Mouse (Mus musculus) adrenal gland, postnatal 10 days (tissue): ENCODE data around the gene Sec31b. TPM values are rescaled to one million over a fixed set of nuclear protein-coding genes. Genes with fewer than 3 reads are reported as not detected.

Experiments
- DNase-seq: peaks from one replicate; pipeline ENCODE4 v3.0.0; 2021; ENCODE audit warnings: mixed read lengths
- long read RNA-seq, 2 experiments: library from polyadenylated mRNA; stranded (forward); transcript quantifications; one replicate each; pipeline ENCODE4 v2.0.0; 2021
- total RNA-seq, 2 experiments: library from RNA; stranded (reverse); gene quantifications; 2 replicates each; pipeline ENCODE4 v1.2.3; 2021

The Sec31b gene
- 1 to 10 TPM; 4.3 to 6.9 TPM for total RNA-seq
- long read RNA-seq, experiment 1, partial matches to known transcripts = 2 of 9 reads
- long read RNA-seq, experiment 1, other reads (novel, unspliced or antisense) = 7 of 9 reads
- long read RNA-seq, experiment 2, partial matches to known transcripts = 4 of 9 reads
- long read RNA-seq, experiment 2, other reads (novel, unspliced or antisense) = 5 of 9 reads

DNA sequence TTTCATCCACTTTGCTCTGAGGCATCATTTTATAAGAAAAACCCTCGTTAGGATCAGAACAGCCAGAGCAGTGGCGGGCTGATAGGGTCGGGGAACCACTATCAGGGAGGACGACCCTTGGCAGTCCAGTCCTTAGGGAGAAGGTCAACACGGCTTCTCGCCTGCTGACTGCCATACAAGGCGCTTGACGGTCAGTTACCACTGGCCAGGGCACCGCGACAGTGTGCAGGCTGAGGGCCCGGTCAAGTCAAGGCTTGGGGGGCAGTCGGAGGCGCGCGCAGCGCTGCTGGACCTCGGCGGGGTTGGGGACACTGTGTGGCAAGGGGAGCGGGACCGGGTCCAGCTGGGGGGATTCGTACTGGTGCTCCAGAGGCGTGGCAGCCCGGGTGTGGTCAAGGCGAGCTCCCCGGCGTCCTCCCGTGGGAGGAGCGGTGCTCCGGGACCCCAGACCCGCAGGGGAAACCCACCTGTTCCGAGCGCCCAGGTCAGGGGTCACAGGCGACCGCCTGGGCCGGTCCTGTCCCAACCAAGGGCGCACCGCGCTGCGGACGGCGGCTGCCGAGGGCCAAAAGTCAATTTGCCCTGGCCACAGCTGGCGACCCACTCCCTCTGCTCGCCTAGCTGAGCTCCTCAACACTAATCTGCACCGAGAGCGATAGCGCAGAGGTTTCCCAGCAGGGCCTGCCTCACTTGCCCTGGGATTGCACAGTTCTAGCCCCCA, at the start of gene Sec31b:
Gene Sec31b, minus strand, starts transcription at position 544 of the 721 bp plus-strand sequence.
- peak; percentile 81 for DNase-seq

DNA sequence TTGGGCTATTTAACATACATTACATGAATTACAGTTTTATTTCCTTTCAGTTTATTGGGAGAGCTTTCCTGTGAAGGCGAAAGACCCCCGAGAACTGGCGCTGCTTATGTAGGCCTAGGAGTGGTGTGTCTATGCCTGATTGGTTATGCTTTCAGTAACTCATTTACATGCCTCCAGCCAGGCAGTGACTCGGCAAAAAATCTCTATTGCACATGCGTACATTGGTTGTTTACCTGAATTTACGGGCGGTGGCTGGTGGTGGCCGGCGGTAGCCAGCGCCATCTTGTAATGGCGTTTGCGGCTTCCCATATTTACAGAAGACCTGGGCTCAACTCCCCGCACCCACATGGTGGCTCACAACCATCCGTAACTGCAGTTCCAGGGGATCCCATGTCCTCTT, 48.5 kb upstream of the Sec31b start:
- no peak for DNase-seq

DNA sequence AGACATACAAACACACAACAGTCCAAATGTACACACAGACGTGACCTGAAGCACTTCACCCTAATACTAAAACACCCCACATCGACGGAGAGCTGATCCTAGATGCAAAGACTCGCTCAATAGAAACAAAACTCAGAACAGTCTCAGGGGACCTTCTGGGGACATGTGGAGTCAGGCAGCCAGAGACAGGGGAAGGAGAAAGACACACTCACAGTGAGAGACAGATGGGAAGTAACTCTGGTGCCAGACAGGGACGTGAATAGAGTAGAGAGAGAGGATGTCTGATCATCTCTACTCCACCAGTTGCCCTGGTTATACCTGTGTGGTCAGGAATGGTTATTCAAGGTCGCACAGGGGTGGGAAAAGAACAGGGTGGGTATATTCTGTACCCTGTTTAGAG, 46.0 kb upstream of the Sec31b start:
- DNase-seq = no peak

DNA sequence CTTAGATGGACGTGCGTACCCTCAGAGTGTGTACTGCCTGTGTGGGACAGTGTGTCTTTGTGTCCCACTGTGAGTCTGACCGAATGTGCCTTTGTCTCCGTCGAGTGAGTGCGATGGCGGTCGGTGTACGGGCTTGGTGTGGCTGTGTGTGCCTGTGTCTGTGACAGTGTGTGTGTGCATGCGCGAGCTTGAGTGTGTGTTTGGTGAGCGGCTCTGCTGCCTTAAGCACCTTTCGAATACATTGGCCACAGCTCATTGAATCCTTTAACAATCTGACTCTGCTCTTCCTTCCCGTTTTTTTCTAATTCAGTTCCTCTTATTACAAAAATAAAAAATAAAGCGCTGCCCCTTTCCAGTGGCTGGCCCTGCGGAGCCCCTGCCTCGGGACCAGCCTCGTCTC, 45.3 kb upstream of the Sec31b start:
- no peak for DNase-seq

DNA sequence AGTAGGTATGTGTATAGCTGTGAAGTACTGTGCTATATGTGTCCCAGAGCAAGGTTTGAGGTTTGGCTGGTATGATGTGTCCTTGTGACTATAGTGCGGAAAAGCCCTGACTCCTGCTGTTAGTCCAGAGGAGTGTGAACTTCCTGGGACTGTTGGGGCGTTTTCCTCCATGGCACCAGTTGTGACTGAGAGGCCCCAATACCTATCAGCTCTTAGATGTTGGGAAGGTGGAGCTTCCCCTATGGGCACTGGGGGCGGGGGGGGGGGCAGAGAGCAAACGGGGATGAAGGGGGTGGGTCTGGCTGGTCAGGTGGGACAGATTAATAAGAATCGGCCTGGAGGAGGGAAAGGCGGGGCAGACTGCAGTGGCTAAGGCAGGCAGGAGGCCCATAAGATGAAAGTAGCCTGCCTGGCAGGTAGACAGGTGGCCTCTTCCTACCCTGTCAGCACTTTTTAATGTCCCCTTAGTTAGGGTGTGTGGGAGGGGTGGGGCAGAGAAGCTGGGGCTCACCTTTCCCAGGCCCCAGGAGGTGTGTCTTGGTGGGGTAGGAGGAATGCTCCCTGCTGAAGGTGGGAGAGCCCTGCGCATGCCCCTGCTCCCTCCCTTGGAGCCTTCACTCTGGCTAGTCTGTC, 44.0 kb upstream of the Sec31b start:
- no peak for DNase-seq

DNA sequence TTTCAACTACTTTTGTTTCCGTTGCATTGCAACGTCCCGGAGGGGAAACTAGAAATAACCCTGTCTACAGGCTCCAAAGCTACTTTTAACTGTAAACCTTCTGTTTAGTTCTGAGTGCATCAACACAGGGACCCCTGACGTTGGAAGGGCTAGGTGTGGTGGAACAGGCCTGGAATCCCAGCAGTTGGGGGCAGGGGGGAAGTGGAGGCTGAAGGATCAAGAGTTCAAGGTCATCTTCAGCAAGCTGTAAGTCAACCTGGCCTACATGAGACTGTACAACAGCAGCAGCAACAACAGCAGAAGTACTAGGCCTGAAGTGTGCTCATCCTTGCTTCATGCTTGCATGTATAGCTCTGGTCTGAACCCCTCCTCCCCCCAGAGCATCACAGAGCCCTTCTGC, 42.4 kb upstream of the Sec31b start:
- no peak for DNase-seq

DNA sequence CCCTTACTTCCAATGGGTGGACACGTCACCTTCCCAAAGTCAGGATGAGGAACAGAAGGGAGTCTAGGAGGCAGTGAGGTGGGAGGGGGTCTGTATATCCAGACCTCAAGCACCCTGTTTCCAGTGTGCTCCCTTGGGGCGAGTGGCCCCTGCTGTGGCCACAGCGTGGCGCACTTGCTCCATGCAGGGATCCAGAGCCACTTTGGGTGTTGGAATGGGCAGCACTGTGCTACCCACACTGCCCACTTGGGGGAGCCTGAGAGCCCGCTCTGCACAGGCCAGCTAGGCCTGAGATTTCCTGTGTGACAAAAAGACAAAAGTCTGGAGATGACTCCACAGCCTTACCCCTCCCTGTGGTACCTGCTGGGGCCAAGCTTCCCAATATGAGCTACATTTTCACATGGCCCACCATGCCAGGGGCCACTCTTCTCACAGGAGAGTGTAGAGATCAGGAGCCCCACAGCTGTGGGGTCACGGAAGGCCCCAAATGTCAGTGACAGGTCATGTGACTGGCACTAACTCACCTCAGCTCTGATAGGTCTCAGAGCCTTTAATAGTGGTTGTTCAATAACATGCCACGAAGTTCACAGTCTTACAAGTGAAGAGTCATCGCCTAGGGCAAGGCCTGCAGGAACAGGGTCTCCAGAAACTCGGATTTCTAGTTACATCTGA, 37.1 kb upstream of the Sec31b start:
- DNase-seq = peak; percentile 97

DNA sequence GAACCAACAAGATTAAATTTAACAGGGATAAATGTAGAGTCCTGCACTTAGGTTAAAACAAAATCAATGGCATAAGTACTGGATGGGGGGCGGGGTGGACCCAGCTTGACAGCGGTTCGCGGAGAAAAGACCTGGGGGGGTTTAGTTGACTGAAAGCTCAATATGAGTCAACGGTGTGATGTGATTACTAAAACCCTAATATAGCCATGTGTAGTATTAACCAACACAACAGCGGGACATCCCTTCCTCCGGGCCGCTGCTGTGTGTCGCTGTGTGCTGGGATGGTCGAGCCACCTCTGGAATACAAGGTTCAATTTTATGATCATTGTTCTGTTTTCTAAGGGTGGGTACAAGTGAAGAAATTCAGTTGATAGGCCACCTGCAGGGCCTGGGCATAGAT, 36.4 kb upstream of the Sec31b start:
- no peak for DNase-seq

DNA sequence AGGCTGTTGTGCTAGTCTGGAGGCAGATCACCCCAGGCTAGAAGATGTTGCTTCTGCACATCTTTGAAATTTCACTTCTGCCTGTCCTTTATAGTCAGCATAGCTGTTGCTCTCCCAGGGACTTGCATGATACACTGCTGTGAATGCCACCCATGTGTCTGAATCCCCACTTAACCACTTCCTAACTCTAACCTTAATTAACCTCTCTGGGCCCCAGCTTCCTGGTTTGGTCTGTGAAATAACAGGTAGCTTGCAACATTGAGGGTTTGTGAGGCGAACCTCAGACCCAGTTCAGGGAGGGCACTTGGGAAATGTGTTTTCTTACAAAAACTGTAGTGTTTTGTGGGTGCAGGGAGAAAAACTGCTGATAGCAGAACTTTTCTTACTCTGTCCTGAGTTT, 32.4 kb upstream of the Sec31b start:
- no peak for DNase-seq

DNA sequence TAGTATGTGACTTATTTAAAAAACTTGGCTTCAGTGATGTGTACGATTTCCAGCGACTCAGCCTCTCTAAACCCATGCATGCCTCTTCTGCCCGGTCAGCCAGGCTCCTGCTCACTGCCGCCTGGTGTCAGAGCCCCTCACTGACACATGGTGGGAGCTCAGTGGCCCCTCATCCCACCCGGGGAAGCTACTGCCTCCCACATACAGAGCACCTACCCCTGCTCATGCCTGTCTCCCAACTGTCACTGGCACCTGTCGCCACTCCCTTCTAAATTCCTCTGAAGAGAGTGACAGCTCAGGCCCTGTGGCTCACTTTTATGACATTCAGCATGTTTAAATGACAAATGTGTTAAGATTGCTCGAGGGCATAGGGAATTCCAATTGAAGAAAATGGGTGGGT, 30.6 kb upstream of the Sec31b start:
- DNase-seq = no peak

DNA sequence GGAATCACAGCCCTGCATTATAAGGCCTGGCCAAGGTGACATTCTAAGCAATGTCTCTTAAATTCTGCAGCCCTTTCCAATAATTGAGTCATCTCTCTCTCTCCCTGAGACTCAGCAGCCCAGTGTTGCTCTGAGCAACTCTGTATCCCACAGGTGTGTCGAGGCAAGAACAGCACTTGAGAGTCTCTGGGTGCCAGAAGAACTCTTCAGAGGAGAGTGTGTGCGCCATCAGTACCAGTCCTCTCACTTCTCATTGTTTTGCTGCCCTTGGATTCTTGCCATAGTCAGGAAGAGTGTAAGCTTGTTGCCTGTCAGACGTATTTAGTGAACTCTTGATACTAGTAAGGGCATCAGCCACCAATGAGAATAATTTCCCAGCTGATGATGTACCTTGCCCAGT, 22.1 kb upstream of the Sec31b start:
- no peak for DNase-seq

DNA sequence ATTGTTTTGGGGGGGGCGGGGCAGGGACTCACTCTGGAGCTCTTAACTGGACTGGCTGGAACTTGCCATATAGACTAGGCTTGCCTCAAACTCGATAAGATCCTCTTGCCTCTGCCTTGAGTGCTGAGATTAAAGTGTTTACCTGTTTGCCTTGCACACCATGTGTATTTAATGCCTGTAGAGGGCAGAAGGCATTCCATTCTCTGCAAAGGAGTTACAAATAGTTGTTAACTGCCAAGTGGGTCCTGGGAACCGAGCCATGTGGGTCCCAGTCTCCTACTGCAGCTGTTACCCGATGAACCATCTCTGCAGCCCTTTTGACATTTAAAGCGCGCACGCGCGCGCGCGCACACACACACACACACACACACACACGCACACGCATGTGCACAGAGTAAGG, 18.3 kb upstream of the Sec31b start:
- no peak for DNase-seq

DNA sequence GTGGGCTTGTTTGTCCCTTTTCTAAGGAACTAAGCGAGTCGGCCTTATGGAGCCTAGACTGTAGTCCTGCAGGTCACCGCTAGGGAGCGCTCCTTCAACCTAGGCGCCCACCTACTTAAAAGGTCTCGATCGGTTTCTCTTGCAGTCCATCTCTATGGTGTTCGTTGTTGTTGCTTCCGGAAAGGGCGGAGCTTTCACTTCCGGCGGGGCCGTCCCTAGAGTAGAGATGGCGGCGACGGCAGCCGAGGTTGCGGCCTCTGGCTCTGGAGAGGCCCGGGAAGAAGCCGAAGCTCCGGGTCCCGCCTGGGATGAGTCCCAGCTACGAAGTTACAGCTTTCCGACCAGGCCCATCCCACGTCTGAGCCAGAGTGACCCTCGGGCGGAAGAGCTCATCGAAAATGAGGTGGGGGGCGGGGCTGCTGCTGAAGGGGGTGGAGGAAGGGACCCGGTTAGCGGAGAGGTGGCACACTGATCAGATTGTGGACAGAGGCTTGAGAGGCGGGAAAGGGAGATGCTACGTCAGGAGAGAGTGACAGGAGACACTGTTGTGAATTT, 17.1 kb upstream of the Sec31b start, which contains the start of gene Hif1an:
Gene Hif1an, plus strand, starts transcription at position 199 of the 555 bp plus-strand sequence.
- peak; percentile 95 for DNase-seq

DNA sequence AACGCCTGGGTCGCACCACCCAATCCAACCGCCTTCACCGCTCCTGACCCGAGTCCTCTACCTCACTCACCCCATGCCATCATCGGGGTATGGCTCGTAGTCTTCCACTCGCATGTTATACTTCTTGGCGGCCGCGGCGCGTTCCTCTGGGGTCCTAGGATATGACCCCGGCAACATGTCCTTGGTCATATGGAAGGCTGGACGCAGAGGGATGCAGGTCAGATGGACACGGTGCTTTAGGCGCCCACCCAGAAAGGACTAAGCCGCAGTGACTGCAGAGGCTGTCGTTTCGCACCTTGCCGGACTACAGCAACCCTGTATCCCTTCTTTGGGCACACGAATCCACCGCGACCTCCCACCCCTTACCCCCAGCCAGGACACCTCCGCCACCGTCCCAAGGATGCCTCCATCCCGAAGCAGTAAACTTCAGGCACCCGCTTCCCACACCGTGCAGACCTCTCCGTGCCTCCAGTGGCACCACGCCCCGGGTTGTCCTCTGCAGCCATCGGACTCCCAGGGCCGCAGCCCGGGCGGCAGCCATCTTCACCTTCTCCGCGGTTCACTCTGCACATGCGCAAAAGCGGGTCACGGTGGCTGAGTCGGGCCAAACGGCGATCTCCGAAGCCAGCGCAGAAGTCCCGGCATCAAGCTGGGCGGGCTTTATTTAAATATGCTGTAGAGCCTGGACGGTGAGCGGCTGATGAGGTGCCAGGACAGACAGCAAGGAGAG, 9.4 kb upstream of the Sec31b start, which contains the start of gene Ndufb8:
Gene Ndufb8, minus strand, starts transcription at position 580 of the 730 bp plus-strand sequence.
- DNase-seq = peak; percentile 99

DNA sequence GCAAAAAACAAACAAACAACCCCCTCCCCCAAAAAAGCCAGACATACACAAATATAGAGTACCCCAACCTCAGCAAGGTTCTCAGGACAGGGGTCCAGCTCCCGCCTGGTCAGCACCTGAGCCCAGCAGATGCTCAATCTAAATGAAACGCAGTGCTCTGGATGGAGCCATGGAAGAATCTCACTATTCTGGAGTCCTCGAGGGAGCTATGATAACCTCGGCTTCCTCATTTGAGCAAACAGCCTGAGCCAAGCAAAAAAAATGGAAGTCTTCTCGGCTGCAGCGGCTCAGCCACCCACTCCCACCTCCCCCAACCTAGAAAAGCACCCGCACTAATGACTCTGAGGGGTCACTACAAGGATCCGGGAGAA, 8.8 kb upstream of the Sec31b start:
- no peak for DNase-seq

DNA sequence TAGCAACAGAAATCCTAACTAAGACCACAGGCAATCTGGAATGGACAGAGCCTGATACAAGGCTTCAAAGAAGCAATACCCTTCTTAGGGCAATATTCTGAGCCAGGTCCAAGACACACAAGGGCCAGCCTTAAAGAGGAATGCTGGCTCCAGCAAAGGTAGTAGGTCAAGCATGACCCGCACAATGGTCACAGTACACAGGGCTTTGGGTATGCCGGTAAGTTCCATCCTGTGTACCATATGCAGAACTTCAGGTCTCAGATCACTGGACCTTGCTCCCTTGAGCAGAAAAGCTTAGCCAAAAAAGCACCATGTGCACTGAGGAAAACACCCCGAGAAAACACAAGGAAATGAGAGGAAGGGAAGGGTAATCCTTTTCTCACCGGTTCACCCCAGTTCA, 7.6 kb upstream of the Sec31b start:
- no peak for DNase-seq

DNA sequence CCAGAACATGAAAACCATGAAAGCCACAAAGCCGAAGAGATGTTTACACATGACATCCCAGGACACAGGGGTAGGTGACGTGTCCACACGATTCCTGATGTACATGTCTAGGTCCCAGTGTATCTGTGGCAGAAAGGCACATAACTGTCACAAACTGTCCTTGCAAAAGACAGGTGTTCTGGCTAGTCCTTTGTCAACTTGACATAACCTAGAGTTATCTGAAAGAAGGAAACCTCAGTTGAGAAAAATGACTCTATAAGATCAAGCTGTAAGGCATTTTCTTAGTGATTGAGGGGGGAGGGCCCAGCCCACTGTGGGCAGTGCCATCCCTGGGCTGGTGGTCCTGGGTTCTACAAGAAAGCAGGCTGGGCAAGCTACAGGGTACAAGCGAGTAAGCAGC, 7.1 kb upstream of the Sec31b start, which contains the start of gene Gm20538:
Gene Gm20538, minus strand, starts transcription at position 101 of the 400 bp plus-strand sequence.
- no peak for DNase-seq

DNA sequence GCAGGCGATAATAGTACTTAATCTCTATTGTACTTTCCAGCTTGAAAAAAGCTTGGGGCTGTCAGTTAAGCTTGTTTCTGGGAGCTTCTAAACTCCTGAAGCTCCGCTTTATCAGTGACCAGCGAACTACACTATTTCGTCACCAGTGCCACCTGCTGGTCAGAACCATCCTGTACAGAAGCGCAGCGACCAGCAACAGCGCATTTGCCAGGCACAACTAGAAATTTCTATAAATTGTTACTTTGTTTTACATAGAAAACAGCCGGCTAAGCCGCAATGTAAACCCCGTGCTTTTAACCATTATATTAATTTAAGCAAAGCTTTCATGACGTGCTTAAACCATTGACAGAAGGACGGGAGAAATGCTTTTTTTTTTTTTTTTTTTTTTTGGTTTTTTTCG, 889 bp downstream of the Sec31b start:
- peak; percentile 85 for DNase-seq

DNA sequence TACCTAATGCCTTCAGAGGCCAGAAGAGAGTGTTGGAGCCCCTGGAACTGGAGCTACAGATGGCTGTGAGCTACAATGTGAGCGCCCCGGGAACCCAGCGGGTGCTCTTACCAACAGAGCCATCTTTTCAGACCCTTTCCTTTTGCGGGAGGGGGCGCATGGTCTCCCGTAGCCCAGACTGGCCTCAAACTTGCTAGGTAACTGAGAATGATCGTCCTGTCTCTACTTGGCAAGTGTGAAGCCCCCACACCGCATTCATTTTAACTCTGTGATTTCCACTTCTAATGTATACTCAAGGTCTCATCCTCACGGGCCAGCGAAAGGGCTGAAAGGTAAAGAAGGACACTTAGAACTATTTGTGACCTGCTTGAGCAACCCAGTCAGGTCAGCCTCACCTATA, 1.3 kb downstream of the Sec31b start:
- no peak for DNase-seq

DNA sequence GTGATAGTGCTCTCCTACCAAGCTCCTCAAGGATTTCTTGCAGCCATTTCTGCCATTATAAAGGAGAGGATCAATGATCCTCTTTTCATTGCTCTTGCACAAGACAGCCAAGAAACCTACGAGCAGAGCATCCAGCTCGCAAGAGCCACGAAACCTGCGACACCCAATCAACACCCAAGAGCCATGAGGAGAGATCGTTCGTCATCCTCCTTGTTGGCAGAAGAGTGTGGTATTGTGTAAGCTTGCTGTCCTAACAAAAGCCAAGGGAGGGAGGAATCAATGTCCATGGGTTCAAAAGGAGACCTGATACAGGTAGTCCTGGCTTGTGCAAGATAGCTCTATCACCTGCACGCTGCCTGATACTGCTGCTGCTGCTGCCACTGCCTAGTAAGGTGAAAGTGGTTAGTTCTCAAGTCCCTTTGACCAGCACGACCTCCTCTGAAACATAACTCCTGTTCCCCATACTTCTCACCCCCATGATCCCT, 2.9 kb downstream of the Sec31b start:
- no peak for DNase-seq

DNA sequence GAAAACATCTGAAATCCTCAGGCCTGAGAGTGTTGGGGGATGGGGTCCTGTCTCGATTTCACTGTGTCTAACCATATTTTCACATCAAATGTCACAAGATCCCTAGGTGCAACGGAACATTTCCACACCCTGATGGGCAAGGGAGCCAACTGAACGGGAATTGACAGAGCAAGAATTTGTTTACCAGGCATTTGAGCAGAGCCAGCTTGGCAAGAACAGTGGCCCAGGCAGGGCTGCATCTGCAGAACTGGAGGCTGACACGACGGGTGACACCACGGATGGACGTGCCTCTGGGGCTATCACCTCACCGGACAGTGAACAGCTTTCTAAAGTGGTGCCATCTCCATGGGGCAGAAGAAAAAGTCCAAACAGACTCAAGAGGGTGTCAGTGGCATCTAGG, 8.2 kb downstream of the Sec31b start:
- DNase-seq = no peak

DNA sequence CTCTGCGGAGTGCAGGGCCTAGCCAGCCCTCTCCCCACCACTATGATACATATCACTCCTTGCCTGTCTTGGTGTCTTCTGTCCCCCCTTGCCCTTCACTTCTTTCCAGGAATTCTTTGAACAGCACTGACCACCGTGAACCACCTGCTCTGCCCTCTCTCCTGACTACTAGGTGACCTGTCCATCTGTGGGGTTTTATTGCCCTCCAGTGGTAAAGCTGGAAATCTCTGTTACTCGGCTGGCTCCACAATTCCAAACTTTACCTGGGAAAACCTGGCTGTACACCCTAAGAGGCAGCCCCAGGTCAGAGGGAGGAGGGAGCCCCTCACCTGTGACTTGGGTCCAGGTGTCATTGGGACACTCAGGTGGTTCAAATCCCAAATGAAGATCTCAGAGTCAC, 10.3 kb downstream of the Sec31b start:
- DNase-seq = no peak
